In the genomic region with DNA sequence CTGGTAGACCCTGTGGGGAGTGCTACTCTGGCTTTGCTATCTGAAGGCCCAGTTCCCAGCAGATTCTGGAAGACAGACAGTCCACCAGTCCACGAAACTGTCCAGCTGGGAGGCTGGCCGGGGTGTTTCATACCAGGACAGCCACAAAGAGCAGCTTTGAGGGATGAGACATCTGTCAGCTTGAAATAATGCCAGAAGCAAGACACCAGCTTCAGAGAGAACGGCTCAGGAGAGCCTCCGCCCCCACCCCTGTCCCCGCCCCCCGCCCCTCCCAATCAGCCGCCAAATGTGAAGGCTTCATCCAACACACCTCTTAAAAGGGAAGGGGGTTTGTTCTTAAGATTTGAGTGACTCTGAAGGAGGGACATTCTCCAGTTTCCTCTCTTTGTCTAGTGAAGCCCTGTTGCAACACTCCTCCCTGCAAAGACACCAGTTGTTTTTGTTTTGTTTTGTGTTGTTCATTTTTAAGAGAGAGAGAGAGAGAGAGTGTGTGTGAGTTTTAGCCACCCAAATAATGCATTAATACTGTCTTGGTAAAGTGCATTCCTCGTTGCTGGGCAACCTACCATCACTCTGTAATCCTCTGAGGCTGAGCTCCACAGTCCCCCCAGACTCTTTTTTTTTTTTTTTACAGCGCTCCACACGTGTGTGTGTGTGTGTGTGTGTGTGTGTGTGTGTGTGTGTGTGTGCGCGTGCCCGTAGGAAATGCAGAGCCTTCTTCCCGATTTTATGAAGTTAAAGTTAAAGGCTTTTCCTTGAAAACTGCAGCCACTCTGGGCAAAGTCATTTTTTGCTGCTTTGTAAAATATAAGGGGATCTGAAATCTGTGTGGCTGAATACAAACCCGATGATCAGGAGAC, we compare ENCODE assay signal across 9 mouse cellular contexts.
A peak's percentile ranks its signal among the peaks of the same experiment; 100 is the strongest.
DNase-seq lines count a peak whose midpoint lies in the region; ATAC-seq and TF ChIP-seq lines count a peak whose summit lies in the region.
"Had no signal": no experiment of that assay in that cellular context is flagged by ENCODE, and none has a peak within 500 bp of the region (broad histone marks: within the 10 kb centered on the region; RNA-seq: fewer than 3 reads in every experiment).

No protein-coding gene starts in this region.

- 0 out of 2 replicates have a peak, but pooled peaks have one; percentile 54 for ATAC-seq in embryonic facial prominence, embryonic 13.5 days (ENCODE audit: insufficient number of reproducible peaks, insufficient read depth, low FRiP score, low TSS enrichment, low read depth)
- ATAC-seq in heart, embryonic 15.5 days (replicated peaks; ENCODE audit: insufficient number of reproducible peaks, insufficient read depth, low FRiP score, low read depth), result no peak
- peak; percentile 82 for ATAC-seq in midbrain, embryonic 15.5 days (replicated peaks)

- 11% methylated on average over 15 of the region's 15 CpGs for WGBS in lung, adult 2 months
- WGBS in embryonic facial prominence, embryonic 13.5 days, result 10% methylated on average over 15 of the region's 15 CpGs
- 14% methylated on average over 13 of the region's 15 CpGs for WGBS in heart, embryonic 15.5 days
- WGBS in midbrain, embryonic 15.5 days, result 1% methylated on average over 15 of the region's 15 CpGs

- 0 out of 2 replicates have a peak overlapping the region, but pooled peaks have one; percentile 36 for H3K9ac ChIP-seq in embryonic facial prominence, embryonic 13.5 days
- no peak overlapping the region for H3K9ac ChIP-seq in heart, embryonic 15.5 days
- no peak overlapping the region for H3K9ac ChIP-seq in midbrain, embryonic 15.5 days

- no peaks in the 10 kb centered on the region for H3K9me3 ChIP-seq in embryonic facial prominence, embryonic 13.5 days
- H3K9me3 ChIP-seq in heart, embryonic 15.5 days (replicated peaks), result no peaks in the 10 kb centered on the region
- H3K9me3 ChIP-seq in midbrain, embryonic 15.5 days, result no peaks in the 10 kb centered on the region

- no peaks in the 10 kb centered on the region; the same call in 1 of the 2 replicates for H3K36me3 ChIP-seq in embryonic facial prominence, embryonic 13.5 days
- no peaks in the 10 kb centered on the region for H3K36me3 ChIP-seq in heart, embryonic 15.5 days
- H3K36me3 ChIP-seq in midbrain, embryonic 15.5 days (replicated peaks), result no peaks in the 10 kb centered on the region

- no peak for TF ChIP-seq POLR2A in lung, adult 2 months (IDR thresholded peaks at IDR 0.05; ENCODE audit: borderline replicate concordance, extremely low read depth, low read depth, low read length)

- peak overlapping the region; percentile 46 for H3K4me2 ChIP-seq in embryonic facial prominence, embryonic 13.5 days
- peak overlapping the region; percentile 29; the same call in 1 of the 2 replicates for H3K4me2 ChIP-seq in heart, embryonic 15.5 days
- H3K4me2 ChIP-seq in midbrain, embryonic 15.5 days, result peak overlapping the region; percentile 38

- no peaks in the 10 kb centered on the region for H3K27me3 ChIP-seq in embryonic facial prominence, embryonic 13.5 days
- H3K27me3 ChIP-seq in heart, embryonic 15.5 days, result no peaks in the 10 kb centered on the region; the same call in 1 of the 2 replicates
- 0 out of 2 replicates have a peak, but pooled peaks cover 3% of the 10 kb centered on the region for H3K27me3 ChIP-seq in midbrain, embryonic 15.5 days (replicated peaks)
- H3K27me3 ChIP-seq: megakaryocyte, embryonic 14.5 days had no signal

- DNase-seq in lung, adult 18-20 months, result peak; percentile 33 to 46
- no peak for DNase-seq in lung, adult 2 months
- DNase-seq in left cerebral cortex, adult 9 months (ENCODE audit: low spot score in 2 of 2), result peak; percentile 3 to 34
- no peak for DNase-seq in T-cell, adult 2 months (ENCODE audit: low spot score)
- DNase-seq in ovary, postnatal 10 days (ENCODE audit: low spot score), result no peak

- no peak for TF ChIP-seq CTCF in lung, adult 2 months (IDR thresholded peaks at IDR 0.05; ENCODE audit: insufficient read depth, low read length)

- peak overlapping the region; percentile 69 for H3K27ac ChIP-seq in embryonic facial prominence, embryonic 13.5 days
- no peak overlapping the region for H3K27ac ChIP-seq in heart, embryonic 15.5 days
- H3K27ac ChIP-seq in midbrain, embryonic 15.5 days, result peak overlapping the region; percentile 69

- H3K4me1 ChIP-seq in lung, adult 2 months (ENCODE audit: control insufficient read depth, insufficient read depth, low read length), result no peaks in the 10 kb centered on the region
- peaks cover 47% of the 10 kb centered on the region for H3K4me1 ChIP-seq in embryonic facial prominence, embryonic 13.5 days
- peaks cover 7% of the 10 kb centered on the region for H3K4me1 ChIP-seq in heart, embryonic 15.5 days (replicated peaks)
- H3K4me1 ChIP-seq in midbrain, embryonic 15.5 days, result peaks cover 28% of the 10 kb centered on the region
- H3K4me1 ChIP-seq: megakaryocyte, embryonic 14.5 days had no signal

- H3K4me3 ChIP-seq in lung, adult 2 months (replicated peaks; ENCODE audit: extremely low read depth, low read depth, low read length), result no peak overlapping the region
- H3K4me3 ChIP-seq in embryonic facial prominence, embryonic 13.5 days, result peak overlapping the region; percentile 6; the same call in 1 of the 2 replicates
- no peak overlapping the region for H3K4me3 ChIP-seq in heart, embryonic 15.5 days
- no peak overlapping the region for H3K4me3 ChIP-seq in midbrain, embryonic 15.5 days

Comparison
In these comparisons a context has a peak if more than half of its experiments do, and no peak if none do; other contexts are left out.
1. DNase-seq: peak in lung, adult 18-20 months (2 of 2) and left cerebral cortex, adult 9 months (2 of 2); none in lung, adult 2 months (single experiment), T-cell, adult 2 months (single experiment) and ovary, postnatal 10 days (single experiment).
2. Peak in every context shown above with its lines, with median percentiles within 50 percentile points of each other: H3K4me2 ChIP-seq.